ENCODE assay signal across 10 mouse cellular contexts in genomic region chr7:97841311-97841710, GRCm38 (mm10). TPM values are rescaled to one million over a fixed set of nuclear protein-coding genes. Genes with fewer than 3 reads are reported as not detected.
DNase-seq lines count a peak whose midpoint lies in the region; ATAC-seq lines count a peak whose summit lies in the region.
"Had no signal": no experiment of that assay in that cellular context is flagged by ENCODE, and none has a peak within 500 bp of the region (broad histone marks: within the 10 kb centered on the region; RNA-seq: fewer than 3 reads in every experiment).

No protein-coding gene starts in this region.

- ATAC-seq in monocyte, adult 5-6 weeks (replicated peaks; ENCODE audit: insufficient number of reproducible peaks, low FRiP score, low TSS enrichment, poor library complexity, severe bottlenecking), result no peak
- ATAC-seq: activated CD4-positive, CD25-positive, alpha-beta regulatory T cell, adult 4 months had no signal

- peak; percentile 56 for DNase-seq in cerebellum, adult 18-20 months
- no peak for DNase-seq in cerebellum, postnatal 4 days (ENCODE audit: low spot score in 2 of 2)
- peak; percentile 7 to 19 for DNase-seq in layer of hippocampus, postnatal 36 days
- DNase-seq in layer of hippocampus, postnatal 14 days (ENCODE audit: low spot score in 2 of 2), result no peak
- DNase-seq in left cerebral cortex, adult 18-20 months (ENCODE audit: low spot score in 2 of 2), result peak; percentile 65 to 67
- peak; percentile 21 for DNase-seq in skeletal muscle tissue, adult 2 months (ENCODE audit: low read depth, low spot score)
- no peak for DNase-seq in adrenal gland, postnatal 14 days
- DNase-seq: lung, postnatal 4 days had no signal

RNA-seq across cellular contexts. Expression of gene Pak1, which starts 53.0 kb away (rescaled TPM):
- 100 to 1,000 TPM; 219 to 237 TPM for total RNA-seq in layer of hippocampus, postnatal 36 days (2021)
- 100 to 1,000 TPM; 170 to 195 TPM for total RNA-seq in layer of hippocampus, postnatal 14 days (2021)
- 100 to 1,000 TPM; 423 to 477 TPM for total RNA-seq in left cerebral cortex, adult 18-20 months (2021)
- total RNA-seq in monocyte, adult 5-6 weeks (2017), result 9.9 to 21.3 TPM (median 14.8 TPM) in 3 replicates
- total RNA-seq in adrenal gland, postnatal 14 days (2021), result 15.5 and 16.3 TPM in 2 replicates

Comparison
In these comparisons a context has a peak if more than half of its experiments do, and no peak if none do; other contexts are left out.
1. DNase-seq: peak in cerebellum, adult 18-20 months (2 of 2), layer of hippocampus, postnatal 36 days (2 of 2), left cerebral cortex, adult 18-20 months (2 of 2) and skeletal muscle tissue, adult 2 months (single experiment); none in cerebellum, postnatal 4 days (0 of 2), layer of hippocampus, postnatal 14 days (0 of 2) and adrenal gland, postnatal 14 days (single experiment).